Mouse (Mus musculus): ENCODE data around the gene Ccr1l1.

- no peak for TF ChIP-seq POLR2A (IDR thresholded peaks at IDR 0.05; ENCODE audit: borderline replicate concordance, extremely low read depth, insufficient read depth, insufficient read length, poor library complexity, severe bottlenecking)
- no peak for TF ChIP-seq CTCF (IDR thresholded peaks at IDR 0.05; ENCODE audit: borderline replicate concordance, extremely low read depth, insufficient read depth, insufficient read length)
Observed at GRCm38 (mm10) chr9:123927281-123927960, 50.8 kb downstream of the Ccr1l1 start.
